Mouse (Mus musculus) hindbrain, embryonic 11.5 days (tissue): ENCODE measurements around the gene Tsga13. TPM values are rescaled to one million over a fixed set of nuclear protein-coding genes. Genes with fewer than 3 reads are reported as not detected.

Experiments used
- ATAC-seq: fragments of 200-750 bp; cut with Nextera tagmentation; 2 replicates; pipeline ENCODE4 v1.8.0; 2017; ENCODE audit warnings: mild to moderate bottlenecking, moderate TSS enrichment, moderate library complexity; ENCODE audit not compliant: low FRiP score
- DNase-seq: peaks from one replicate; pipeline ENCODE4 v3.0.0-alpha.2; 2015; ENCODE audit warnings: low spot score
- H3K27ac ChIP-seq: fragments of 300-500 bp; sonication (generic); 2 replicates; pipeline ENCODE4 v1.5.1; 2014; ENCODE audit warnings: mild to moderate bottlenecking, low read depth, low read length
- H3K27me3 ChIP-seq: fragments of 300-500 bp; sonication (generic); 2 replicates; pipeline ENCODE4 v1.6.1; 2014; ENCODE audit warnings: mild to moderate bottlenecking, low read length, moderate library complexity, mixed read lengths; ENCODE audit not compliant: control insufficient read depth, insufficient read depth
- H3K36me3 ChIP-seq: fragments of 300-500 bp; sonication (generic); 2 replicates; pipeline ENCODE4 v1.6.1; 2014; ENCODE audit warnings: mild to moderate bottlenecking, low read length, moderate library complexity, mixed read lengths; ENCODE audit not compliant: control insufficient read depth, insufficient read depth
- H3K4me1 ChIP-seq: fragments of 300-500 bp; sonication (generic); replicated peaks from 2 replicates; pipeline ENCODE4 v1.6.1; 2014; ENCODE audit warnings: low read length, mixed read lengths; ENCODE audit not compliant: control insufficient read depth, insufficient read depth
- H3K4me2 ChIP-seq: fragments of 300-500 bp; sonication (generic); replicated peaks from 2 replicates; pipeline ENCODE4 v1.6.1; 2014; ENCODE audit warnings: mild to moderate bottlenecking, low read depth, low read length
- H3K4me3 ChIP-seq: fragments of 300-500 bp; sonication (generic); 2 replicates; pipeline ENCODE4 v1.5.1; 2014; ENCODE audit warnings: low read depth, low read length
- H3K9ac ChIP-seq: fragments of 300-500 bp; sonication (generic); 2 replicates; pipeline ENCODE4 v1.6.1; 2014; ENCODE audit warnings: low read depth, low read length
- H3K9me3 ChIP-seq: fragments of 300-500 bp; sonication (generic); 2 replicates; pipeline ENCODE4 v1.6.1; 2016; ENCODE audit warnings: low read length; ENCODE audit not compliant: control insufficient read depth
- WGBS: fragments of 180-500 bp; shearing (Covaris S2); extraction: QIAGEN DNeasy Blood & Tissue Kit; methylation state at CpG from one replicate; pipeline ENCODE4 v1.1.7; 2014; 5-methylcytosine and 5-hydroxymethylcytosine counted together
- polyA plus RNA-seq: library from polyadenylated mRNA; unstranded; fragments of >200 nt; fragmentation: Nextera tagmentation; extraction: Ambion mirVana; gene quantifications from 2 replicates; pipeline ENCODE4 v1.2.1, GENCODE M21; 2014

The Tsga13 gene
- polyA plus RNA-seq, 1 experiment from 2014 or later = not detected

DNA sequence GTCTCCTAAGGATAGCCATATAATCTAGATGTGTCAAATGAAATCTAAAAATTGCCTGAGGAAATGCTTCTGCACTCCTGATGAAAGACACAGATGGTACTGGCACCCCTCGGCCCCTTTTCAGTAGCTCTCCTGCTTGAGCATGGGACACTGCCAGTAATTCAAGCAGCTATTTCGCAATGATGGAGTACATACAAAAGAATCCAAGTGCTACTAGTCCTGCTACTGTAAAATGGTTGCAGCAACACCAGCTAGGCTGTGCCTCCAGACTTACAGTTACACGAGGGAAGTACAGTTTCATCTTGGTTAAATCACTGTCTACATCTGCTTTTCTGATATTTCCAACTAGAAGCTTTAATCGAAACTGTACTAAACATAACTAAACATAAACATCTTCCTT lies 31.9 kb downstream of the Tsga13 start:
- Histone ChIP-seq H3K27me3 (no peaks in the 10 kb centered on the region), H3K4me2 (no peak overlapping the region), H3K27ac (no peak overlapping the region), H3K4me3 (no peak overlapping the region), H3K4me1 (no peaks in the 10 kb centered on the region), H3K9ac (no peak overlapping the region), H3K36me3 (0 out of 2 replicates have a peak, but pooled peaks cover 2% of the 10 kb centered on the region), H3K9me3 (no peaks in the 10 kb centered on the region)
- DNase-seq (no peak), ATAC-seq (no peak)
- WGBS = 93% methylated on average over 4 of the region's 4 CpGs

DNA sequence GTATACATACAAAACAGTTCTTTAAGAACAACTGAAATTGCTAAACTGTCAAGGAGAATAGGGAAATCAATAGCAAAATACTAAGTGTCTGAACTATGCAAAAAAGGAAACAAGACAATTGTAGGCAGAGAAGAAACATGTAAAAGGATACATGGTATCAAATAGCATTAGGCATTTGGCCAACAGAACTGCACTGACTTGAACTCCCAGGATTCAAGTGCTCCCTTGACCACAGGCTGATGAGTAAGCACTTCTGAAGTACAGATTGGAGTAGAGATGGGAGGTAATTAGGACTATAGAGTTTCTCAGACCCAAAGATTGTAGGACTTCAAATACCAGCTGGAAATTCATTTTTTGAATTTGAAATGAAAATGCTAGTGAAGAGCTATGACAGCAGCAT lies 38.7 kb downstream of the Tsga13 start:
- H3K36me3 ChIP-seq = 0 out of 2 replicates have a peak, but pooled peaks cover 2% of the 10 kb centered on the region
- ATAC-seq (no peak), DNase-seq (no peak)
- H3K27ac ChIP-seq = no peak overlapping the region
- no peak overlapping the region for H3K4me2 ChIP-seq
- H3K9me3 ChIP-seq = no peaks in the 10 kb centered on the region
- H3K4me3 ChIP-seq = no peak overlapping the region
- H3K27me3 ChIP-seq = no peaks in the 10 kb centered on the region
- no peak overlapping the region for H3K9ac ChIP-seq
- no peaks in the 10 kb centered on the region for H3K4me1 ChIP-seq

DNA sequence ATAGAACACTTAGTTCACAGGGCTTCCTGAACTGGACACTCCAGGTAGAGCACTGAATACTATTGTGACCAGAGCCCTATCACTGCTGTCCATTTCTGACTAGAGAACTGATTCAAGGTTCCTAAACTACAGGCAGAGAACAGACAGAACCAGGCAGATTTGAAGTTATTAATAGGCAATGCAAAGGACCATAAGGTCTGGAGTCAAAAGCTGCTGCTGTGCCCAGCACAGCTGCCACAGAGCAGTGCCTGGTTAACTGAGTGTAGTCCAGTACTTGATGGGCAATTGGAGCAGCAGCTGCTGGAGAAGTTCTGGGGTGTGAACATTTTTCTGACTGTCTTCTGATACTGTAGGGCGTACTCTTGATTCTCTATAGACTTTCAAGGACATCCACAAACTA lies 48.9 kb downstream of the Tsga13 start:
- WGBS = 92% methylated on average over 1 of the region's 1 CpGs
- no peak overlapping the region for H3K4me2 ChIP-seq
- no peak overlapping the region for H3K27ac ChIP-seq
- DNase-seq = no peak
- no peaks in the 10 kb centered on the region for H3K9me3 ChIP-seq
- H3K9ac ChIP-seq = no peak overlapping the region
- no peak for ATAC-seq
- no peaks in the 10 kb centered on the region for H3K27me3 ChIP-seq
- no peaks in the 10 kb centered on the region for H3K36me3 ChIP-seq
- no peaks in the 10 kb centered on the region for H3K4me1 ChIP-seq
- no peak overlapping the region for H3K4me3 ChIP-seq

DNA sequence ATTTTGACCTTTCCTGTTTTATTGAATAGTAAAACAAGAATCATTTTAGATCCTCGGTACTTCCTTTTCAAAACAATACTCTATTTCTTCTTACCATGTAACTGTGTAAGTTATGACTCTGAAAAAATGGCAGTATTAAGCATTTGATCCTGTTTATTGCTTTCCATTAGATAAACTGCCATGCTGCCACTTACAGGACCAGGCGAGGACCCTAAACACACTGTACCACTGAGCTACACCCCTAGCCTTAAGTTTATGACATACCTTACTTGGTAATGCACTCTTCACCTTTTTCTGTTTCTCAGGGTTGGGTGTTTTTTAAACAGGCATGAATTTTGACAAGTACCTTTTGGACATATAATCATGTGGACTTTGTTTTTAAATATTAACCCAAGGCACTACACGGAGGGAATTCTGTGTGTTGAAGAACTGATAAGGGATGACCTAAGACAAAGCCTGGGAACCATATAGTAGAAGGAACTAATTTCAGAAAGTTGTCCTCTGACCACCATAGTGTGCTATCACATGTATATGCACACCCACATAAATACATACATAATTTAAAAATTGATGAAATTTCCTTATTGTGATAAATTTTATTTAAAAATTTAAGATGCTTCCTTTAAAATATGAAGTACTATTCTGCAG lies 50.2 kb downstream of the Tsga13 start:
- DNase-seq = no peak
- no peak overlapping the region for H3K27ac ChIP-seq
- H3K4me3 ChIP-seq = no peak overlapping the region
- H3K27me3 ChIP-seq = no peaks in the 10 kb centered on the region
- ATAC-seq = no peak
- H3K9ac ChIP-seq = no peak overlapping the region
- no peaks in the 10 kb centered on the region for H3K36me3 ChIP-seq
- no peaks in the 10 kb centered on the region for H3K9me3 ChIP-seq
- no peaks in the 10 kb centered on the region for H3K4me1 ChIP-seq
- 95% methylated on average over 3 of the region's 3 CpGs for WGBS
- H3K4me2 ChIP-seq = no peak overlapping the region

DNA sequence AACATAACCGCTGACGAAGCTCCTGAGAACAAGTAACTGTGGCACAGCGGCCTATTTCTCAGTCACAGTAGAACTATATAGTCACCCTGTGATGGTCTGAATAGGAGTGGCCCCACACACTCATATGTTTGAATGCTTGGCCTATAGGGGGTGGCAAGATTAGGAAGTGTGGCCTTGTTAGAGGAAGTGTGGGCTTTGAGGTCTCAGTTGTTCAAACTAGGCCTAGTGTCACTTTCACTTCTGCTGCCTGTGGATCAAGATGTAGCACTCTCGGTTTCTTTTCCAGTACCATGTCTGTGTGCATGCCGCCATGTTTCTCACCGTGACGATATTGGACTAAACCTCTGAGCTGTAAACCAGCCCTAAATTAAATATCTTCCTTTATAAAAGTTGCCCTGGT lies 59.4 kb downstream of the Tsga13 start:
- no peaks in the 10 kb centered on the region for H3K27me3 ChIP-seq
- no peak overlapping the region for H3K4me3 ChIP-seq
- no peak for ATAC-seq
- no peak overlapping the region for H3K27ac ChIP-seq
- no peak for DNase-seq
- no peaks in the 10 kb centered on the region for H3K4me1 ChIP-seq
- H3K4me2 ChIP-seq = no peak overlapping the region
- no peaks in the 10 kb centered on the region for H3K36me3 ChIP-seq
- no peaks in the 10 kb centered on the region for H3K9me3 ChIP-seq
- H3K9ac ChIP-seq = no peak overlapping the region
- WGBS = 95% methylated on average over 7 of the region's 7 CpGs

DNA sequence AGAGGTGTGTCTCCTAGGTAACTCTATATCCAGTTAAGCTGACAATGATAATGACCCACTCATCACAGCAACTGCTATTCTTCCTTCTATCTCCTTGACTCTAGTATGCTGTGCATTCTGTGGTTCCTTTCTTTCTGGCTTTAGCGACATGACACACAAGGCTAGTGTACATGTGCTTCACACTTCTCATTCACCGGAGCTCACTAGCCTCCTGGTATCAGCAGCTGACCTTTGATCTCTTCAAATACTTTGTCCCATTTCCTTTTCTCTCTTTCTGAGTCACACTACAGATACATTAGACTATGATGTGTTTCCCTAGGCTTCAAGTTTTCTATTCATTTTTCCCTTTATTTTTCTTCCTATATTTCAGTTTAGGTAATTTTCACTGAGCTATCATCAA lies 60.2 kb downstream of the Tsga13 start:
- no peak for ATAC-seq
- H3K27me3 ChIP-seq = no peaks in the 10 kb centered on the region
- H3K4me2 ChIP-seq = no peak overlapping the region
- H3K27ac ChIP-seq = no peak overlapping the region
- H3K4me3 ChIP-seq = no peak overlapping the region
- no peak for DNase-seq
- H3K9me3 ChIP-seq = no peaks in the 10 kb centered on the region
- H3K9ac ChIP-seq = no peak overlapping the region
- 91% methylated on average over 2 of the region's 2 CpGs for WGBS
- no peaks in the 10 kb centered on the region for H3K36me3 ChIP-seq
- H3K4me1 ChIP-seq = no peaks in the 10 kb centered on the region

DNA sequence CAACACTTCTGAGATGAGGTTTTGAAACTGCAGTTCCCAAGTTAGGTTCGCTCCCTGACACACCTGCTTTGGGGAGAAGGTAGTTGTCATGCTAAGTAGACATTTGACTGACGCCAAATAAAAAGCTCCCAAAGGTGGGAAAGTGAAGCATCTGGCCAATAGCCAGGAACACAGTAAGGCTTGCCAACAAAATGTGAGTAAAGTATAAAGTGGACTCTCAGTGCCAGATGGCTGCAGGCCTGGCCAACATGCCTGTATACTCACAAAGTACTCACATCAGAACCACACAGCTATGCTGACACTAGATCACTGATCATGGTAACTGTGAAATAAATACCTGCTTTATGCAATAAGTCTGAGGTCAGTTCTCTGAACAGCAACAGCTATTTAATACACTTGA lies 65.6 kb downstream of the Tsga13 start:
- H3K27ac ChIP-seq = no peak overlapping the region
- no peaks in the 10 kb centered on the region for H3K36me3 ChIP-seq
- DNase-seq (no peak), ATAC-seq (no peak)
- H3K4me3 ChIP-seq = no peak overlapping the region
- WGBS = 86% methylated on average over 2 of the region's 2 CpGs
- no peak overlapping the region for H3K4me2 ChIP-seq
- H3K4me1 ChIP-seq = no peaks in the 10 kb centered on the region
- H3K27me3 ChIP-seq = no peaks in the 10 kb centered on the region
- no peaks in the 10 kb centered on the region for H3K9me3 ChIP-seq
- H3K9ac ChIP-seq = no peak overlapping the region

Other genes with a start within 250 kb of the Tsga13 start
- 19.7 and 26.8 TPM in 2 replicates for gene Cep41, start 221.8 kb downstream of the Tsga13 start, polyA plus RNA-seq
- gene Mest, start 192.0 kb downstream of the Tsga13 start, polyA plus RNA-seq = 1,131 and 1,227 TPM in 2 replicates
- gene Copg2, start 18.8 kb downstream of the Tsga13 start, polyA plus RNA-seq = 40.9 and 45.3 TPM in 2 replicates
- 0.45 and 0.63 TPM in 2 replicates for gene Klf14, start 43.5 kb upstream of the Tsga13 start, polyA plus RNA-seq